Mouse (Mus musculus): ENCODE measurements around the gene Rps27l.

Gene Rps27l

DNA sequence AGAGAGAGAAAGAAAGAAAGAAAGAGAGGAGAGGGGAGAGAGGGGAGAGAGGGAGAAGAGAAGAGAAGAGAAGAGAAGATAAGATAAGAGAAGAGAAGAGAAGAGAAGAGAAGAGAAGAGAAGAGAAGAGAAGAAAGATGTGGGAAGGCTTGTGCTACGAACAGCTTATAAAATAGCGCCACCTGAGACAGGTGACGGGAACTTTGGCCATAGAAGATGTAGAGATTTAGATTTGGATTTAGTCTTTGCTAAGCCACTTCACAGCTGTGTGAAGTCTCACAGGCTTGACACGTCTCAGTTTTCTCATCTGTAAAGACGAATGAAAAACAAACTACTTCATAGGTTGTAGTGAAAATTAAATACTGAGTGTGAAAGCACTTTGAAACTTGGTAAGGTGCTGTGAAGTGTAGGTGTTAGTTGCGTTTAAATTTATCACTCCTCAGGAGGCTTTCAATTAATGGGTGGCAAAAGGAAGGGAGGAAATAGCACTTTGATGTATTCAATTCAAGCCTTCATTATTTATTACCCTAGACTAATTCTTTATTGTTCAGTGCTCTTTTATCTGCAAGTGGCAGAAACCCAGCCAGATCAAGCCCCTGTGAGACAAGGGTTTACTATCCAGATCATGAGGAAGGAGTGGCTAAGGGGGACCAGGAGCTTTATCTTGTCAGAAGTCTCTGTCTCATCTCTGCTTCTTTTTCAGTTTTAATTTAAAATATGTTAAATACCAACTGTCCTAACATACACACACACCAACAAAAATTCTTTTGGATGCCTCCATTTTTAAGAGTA lies 25.2 kb upstream of the Rps27l start:
- no peak for DNase-seq (ENCODE audit: low spot score)

DNA sequence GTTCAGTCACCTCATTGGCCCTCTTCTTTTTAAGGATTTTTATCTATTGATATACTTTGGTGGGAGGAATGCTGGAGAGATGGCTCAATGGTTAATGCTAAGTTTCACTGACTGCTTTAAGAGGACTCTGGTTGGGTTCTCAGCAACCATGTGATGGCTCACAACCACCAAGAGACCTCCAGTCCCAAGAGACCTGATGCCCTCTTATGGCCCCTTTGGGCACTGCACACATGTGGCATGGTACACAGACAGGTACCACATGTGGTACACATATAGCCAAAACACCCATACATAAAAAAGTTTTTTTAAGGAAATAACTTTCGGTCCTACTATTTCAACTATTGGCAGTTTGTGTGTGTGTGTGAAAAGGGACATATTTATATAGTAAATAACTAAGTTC lies 23.8 kb upstream of the Rps27l start:
- DNase-seq (ENCODE audit: low spot score): no peak

DNA sequence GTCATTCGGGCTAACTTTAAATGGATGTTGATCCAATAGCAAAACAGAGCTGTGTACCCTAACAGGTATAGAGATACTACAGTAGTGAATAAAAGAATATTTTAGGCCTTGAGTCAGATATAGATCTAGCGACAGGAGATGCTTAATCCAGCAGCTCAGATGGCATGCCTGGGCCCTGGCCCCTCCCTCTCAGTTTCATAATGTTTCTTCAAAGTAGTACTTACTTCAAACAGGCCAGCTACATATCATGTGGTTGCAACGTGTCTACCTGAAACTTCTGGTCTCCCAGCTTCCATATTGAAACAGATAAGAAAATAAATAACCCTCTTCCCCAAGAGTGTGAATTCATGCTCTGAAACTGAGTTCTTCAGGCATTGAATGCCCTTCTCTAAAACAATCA lies 20.0 kb upstream of the Rps27l start:
- no peak for DNase-seq (ENCODE audit: low spot score)

DNA sequence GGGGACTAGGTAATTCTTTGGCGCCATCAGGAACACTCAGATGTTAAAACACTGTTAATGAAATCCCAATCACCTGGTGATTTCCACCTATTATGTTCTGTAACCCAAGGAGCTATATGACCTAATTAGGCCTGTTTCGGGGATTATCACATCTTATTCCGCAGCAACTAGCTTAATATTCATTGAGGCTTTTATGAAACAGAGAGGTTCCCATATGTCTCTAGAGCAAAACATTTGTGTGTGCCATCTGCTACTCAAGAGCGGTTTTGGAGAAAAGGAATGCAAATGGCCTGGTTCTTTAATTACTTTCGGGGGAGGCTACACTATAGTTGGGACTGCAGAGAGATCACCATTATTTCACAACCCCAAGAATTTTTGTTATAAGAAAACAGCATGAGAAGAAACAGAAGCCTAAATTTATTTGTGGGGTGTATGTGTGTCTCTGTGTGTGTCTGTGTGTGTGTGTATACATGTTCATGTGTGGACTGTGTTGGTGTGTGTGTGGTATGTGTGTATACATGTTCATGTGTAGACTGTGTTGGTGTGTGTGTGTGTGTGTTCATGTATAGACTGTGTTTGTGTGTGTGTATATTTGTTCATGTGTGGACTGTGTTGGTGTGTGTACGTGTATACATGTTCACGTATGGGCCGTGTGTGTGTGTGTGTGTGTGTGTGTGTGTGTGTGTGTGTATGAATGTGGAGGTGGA lies 18.0 kb upstream of the Rps27l start:
- no peak for DNase-seq (ENCODE audit: low spot score)

DNA sequence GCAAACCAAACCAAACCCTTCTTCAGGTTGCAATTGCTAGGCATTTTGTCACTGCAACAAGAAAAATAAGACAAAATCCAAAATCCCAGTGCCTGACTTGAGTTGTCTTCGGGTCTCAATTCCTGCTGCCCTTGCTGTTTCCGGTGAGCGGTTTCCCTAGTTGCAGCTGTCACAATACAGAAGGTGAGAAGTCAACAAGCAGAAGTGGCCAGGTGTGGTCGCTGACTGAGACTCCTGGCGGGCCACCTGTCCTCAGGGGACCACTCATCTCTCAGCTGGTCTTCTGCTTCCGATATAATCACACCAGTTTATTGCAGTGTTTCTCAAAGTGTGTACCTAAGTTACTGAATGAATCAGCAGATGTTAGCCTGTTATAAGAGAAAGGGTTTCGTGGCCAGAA lies 15.5 kb upstream of the Rps27l start:
- DNase-seq (ENCODE audit: low spot score): no peak

DNA sequence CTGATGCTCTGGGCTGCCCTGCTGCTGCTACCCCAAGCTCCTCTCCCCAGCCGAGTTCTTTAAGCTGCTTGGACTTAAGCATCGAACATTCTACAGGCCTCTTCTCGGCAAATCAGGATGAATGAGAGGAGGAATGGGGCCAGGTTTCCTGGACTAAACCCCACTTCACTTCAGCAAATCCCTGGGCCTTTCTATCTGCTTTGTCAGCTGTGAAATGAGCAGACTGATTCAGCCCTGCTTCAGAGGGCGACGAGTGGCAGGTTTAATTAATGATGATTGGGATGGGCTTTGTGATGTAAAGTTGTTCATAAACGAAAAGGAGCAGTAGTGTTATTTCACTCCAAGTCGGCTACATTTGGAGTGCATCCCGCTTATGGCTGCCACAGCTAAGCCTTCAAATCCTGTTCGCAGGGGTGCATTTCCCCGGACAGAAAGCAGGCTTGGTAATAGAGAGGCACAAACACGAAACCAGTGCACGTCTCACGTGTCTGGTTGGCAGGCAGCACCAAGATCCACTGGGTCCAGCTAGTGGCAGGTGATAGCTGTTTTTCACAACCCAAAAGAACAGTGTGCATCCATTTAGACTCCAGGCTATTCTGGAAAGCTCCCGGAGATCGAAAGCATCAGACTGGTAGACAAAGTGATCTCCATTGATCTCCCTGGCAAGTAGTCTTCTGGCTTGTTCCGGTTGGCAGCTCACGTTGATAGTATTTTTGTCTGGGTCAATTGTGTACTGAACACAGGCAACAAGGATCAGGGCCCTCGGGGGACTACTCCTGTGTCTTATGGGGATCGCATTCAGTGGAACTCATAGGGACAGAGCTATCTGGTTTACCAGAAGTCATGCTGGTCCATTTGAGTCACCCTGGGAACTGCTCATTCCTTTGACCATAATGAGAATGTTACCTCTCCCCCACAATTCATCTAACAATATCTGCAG lies 11.7 kb upstream of the Rps27l start:
- DNase-seq (ENCODE audit: low spot score): no peak

DNA sequence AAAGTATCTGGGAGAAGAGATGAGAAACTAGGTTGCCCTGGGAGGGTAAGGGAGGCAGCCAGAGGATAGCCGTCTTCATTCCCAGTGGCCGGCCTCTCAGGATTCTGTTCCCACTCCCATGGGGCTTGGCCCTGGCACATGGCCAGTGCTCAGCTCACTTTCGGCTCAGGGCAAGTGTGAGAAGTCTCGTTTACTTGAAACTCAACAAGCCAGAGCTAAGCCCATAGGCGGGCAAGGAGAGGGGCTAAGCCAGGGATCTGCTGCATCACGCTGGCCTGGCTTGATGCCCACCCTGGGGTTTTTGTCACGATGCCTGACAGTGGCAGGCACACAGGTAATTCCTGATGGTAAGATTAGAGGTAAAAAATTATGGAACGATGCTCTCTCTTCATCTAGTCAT lies 8.4 kb upstream of the Rps27l start:
- DNase-seq (ENCODE audit: low spot score): no peak

DNA sequence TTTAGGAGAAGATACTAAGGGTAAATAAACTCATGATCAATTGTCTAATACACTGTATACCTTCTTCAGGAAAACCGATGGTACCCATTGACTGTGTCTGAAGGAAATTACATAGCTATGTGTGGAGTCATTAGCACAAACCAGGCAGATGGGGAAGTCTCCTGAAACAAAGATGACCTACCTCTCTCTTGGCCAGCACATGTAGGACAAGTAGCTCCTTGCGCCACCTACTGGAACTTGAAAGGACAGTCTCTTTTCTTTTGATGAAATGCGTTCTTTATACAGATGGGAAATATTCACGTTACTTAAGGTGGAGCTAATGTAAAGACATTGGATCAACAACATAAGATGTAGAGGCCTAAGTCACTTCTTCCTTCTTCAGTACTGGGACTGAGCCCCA lies 7.0 kb upstream of the Rps27l start:
- no peak for DNase-seq (ENCODE audit: low spot score)

DNA sequence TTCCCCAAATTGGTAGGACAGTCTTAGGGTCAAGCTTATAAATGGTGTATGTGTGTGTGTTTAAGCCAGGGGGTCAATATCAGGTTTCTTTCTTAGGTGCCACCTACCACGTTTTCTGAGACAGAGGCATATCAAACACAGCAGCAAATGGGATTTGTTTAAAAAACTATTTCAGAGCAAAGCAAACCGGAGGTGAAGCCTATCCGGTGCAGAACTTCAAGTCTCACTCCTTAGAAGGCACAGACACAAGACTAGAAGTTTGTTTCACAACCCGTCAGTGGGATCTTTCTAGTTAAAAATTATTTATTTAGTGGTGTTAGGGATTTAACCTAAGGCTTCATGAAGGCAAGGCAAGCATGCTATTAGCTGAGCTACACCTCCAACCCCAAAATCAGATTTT lies 725 bp upstream of the Rps27l start:
- no peak for DNase-seq (ENCODE audit: low spot score)

DNA sequence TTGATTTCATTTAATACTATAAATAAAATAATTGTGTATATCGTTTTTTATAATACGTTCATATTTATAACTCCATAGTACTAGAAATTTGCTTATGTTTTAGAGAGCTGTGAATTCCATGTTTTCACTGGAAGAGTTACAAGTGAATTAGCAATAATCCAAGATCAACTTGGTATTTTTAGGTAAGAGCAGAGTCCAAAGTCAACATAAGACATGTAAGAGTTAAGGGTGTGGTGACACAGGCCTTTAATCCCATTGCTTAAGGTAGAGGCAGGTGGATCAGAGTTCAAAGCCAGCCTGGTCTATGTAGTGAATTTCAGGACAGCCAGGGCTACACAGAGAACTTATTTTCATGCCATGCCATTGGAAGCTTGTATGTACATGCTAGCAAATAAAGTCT lies 2.6 kb downstream of the Rps27l start:
- DNase-seq (ENCODE audit: low spot score): no peak

DNA sequence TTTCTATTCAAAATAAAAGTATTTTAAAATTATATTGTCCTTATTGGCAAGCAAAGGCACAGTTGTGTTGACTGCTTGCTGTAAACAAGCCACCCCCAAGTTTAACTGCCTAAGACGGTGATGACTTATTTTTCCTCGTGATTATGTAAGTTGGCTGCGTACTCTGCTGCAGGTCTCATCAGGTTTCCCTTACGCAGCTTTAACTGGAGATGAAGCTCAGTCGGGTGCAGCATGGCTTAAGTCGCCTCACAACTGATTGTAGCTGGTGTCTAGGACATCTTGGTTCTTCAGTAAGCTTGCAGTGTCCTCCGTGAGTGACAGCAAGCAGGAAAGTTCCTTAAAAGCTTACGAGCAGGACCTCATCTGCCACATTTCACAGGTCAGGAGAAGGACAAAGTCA lies 6.4 kb downstream of the Rps27l start:
- DNase-seq (ENCODE audit: low spot score): no peak

DNA sequence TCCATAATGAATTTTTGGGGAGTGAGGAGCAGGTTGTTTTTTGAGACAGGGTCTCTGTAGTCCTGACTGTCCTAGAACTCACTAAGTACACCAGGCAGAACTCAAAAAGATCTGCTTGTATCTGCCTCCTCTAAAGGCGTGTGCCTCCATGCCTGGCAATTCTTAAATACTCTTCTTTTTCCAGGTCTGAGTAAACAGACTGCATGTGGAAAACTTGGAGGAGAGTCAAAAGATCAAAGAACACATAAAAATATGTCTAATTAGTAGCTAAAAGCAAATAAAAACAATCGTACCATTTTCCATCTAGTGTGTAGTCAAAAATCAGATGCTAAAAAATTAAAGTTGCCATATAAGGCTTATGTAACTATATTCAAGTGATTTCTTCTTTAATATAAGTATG lies 7.0 kb downstream of the Rps27l start:
- DNase-seq (ENCODE audit: low spot score): no peak

DNA sequence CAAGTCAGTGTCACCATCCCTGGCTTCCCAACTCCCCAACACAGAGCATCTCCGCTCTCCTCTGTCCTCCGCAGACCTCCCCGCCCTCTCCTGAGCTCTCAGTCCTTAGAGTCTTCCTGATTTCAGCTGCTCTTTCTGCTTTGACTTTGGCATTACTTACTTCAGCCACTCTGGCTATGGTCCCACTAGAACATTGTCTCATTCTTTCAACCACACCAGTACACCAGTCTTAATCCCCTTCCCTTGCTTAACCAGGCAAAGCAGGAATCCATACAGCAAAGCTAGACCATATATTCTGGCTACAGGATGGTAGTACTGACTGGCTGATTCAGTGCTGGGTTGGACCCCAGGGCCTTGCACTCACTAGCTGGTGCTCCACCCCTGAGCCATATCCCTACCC lies 11.6 kb downstream of the Rps27l start:
- DNase-seq (ENCODE audit: low spot score): no peak

DNA sequence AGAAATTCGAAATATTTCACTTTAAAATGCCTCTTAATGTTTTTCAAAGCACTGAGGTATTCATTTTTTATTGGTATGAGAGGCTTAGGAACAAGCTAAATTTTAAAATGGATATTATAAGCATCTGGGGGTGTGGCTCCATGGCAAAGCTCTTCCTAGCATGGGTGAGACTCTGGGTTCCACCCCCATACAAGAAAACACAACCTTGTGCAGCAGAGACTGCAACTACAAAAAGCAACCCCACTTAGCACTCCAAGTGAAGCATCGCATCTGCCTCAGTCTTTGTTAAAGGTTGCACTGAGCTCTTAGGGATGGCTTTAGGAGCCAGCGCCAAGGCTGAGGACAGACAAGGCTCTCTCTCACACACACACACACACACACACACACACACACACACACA lies 15.6 kb downstream of the Rps27l start:
- DNase-seq (ENCODE audit: low spot score): no peak

DNA sequence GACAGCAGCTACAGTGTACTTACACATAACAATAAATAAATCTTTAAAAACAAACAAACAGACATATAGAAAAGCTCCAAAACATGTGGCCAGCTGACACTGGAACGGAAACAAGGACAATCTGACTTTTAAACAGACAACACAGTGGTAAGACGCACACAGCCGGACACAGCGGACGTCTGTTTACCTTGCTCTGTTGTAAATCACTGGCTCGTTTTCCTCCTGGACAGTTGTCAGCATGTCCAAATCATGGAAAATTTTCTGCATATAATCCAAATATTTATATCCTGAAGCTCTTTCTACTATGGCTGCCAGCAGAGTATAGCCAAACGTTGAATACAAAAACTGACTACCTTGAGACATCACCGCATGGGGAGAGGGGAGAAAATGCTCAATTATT lies 21.6 kb downstream of the Rps27l start:
- no peak for DNase-seq (ENCODE audit: low spot score)

DNA sequence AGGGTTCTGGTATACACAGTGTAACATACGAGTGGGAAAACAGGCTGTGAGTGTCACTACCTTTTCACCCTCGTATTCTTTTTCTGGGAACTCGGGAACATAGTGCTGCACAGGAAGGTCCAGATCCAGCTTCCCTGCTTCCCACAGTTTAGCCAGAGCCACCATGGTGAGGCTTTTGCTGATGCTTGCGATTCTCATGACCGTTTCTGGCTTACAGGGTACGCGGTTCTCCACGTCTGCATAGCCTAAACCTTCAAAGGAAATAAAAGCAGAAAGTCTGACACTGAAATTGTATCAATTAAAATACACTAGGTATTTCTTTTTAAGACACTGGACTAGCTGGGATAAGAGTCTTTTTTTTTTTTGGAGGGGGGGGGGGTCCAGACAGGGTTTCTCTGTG lies 25.2 kb downstream of the Rps27l start:
- no peak for DNase-seq (ENCODE audit: low spot score)

DNA sequence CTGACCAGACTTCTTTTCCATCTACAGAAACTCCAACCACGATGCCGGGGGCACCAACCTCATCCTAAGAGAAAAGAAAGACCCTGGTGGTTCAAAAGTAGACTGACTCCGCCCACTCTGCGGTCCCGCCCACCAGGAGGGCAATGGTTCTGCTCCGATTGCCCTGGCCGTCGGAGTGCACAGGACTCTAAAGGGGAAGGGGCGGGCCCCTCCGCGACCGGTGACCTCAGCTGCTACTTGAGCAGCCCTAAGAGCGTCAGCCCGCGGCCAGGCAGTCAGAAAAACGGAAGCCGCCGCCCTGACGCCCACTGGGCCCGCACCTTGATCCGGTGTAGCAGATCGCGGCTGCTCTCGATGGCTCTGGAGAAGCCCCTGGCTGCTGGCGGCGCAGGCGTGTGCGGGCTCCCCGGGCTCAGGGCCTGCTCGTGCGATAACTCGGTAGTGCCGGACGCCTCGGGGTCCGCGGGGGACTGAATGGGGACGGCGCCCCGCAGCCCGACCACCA lies 28.9 kb downstream of the Rps27l start:
- peak; percentile 58 for DNase-seq (ENCODE audit: low spot score)

DNA sequence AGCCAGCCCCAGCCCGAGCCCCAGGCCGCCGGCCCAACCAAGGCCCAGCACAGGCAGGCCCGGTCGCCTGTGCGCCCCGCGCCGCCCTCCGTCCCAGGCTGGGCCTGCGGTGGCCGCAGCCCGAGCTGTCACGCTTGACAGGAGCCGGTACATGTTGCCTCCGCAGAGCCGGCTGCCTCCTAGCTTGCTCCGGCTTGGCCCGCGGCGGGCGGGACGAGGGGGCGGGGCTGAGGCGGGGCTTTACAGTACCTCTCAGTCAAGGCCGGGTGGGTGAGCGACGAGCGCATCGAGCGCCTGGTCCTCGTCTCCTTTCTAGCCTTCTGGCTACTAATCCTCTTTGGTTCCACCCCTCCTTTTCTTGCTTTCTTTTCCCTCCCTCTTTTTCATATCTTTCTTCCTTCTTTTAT lies 29.4 kb downstream of the Rps27l start, which contains the start of gene Lactb:
Lactb (minus strand) TSS at position 246 of the 407 bp plus-strand sequence.
- DNase-seq (ENCODE audit: low spot score): peak; percentile 89

DNA sequence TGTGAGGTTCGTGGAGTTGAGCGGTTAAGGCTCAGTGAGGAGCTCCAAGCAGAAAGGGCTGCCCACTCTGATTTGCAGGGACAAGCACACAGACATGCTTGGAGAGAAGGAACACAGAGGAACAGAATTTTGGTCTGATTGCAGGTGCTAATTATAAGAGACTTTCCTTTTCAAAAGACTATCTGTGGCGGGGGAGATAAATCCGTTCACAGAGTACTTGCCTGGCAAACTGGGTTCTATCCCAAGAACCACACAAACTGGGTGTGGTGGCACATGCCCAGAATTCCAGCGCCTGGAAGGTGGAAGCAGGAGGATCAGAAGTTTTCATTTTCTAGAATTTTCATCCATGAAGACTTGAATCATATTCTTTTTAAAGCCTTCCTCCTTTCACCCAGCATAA lies 31.2 kb downstream of the Rps27l start:
- no peak for DNase-seq (ENCODE audit: low spot score)

DNA sequence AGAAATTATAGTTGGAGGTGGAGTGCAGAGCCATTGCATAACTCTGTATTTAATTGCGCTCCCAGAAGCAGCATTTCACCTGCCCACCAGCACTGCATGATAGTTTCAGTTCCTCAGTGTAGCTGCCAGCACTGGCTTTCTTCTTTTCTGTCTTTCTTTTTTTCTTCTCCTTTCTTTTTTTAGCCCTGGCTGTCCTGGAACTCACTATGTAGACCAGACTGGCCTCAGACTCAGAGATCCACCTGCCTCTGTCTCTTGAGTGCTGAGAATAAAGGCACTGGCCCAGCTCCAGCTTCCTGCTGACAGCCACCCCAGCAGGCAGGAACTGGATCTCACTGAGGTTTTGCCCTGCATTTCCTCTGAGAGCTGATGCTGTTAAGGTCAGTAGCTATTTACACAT lies 32.1 kb downstream of the Rps27l start:
- no peak for DNase-seq (ENCODE audit: low spot score)

DNA sequence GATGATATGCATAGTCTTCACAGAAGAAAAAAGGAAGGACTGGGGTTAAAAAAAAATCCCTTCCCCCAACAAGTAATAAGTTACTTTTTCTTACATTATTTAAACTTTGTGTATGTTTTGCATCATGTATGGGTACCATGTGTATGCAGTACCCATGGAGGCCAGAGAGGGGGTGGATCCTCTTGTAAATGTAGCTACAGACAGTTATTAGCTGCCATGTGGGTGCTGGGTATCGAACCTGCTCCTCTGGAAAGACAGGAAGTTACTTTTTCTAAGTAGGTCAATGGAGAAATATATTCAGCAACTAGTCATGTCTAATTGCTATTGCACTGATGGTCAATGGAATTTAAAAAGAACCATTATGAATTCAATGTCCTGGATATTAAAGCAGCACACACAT lies 32.6 kb downstream of the Rps27l start:
- DNase-seq (ENCODE audit: low spot score): no peak

DNA sequence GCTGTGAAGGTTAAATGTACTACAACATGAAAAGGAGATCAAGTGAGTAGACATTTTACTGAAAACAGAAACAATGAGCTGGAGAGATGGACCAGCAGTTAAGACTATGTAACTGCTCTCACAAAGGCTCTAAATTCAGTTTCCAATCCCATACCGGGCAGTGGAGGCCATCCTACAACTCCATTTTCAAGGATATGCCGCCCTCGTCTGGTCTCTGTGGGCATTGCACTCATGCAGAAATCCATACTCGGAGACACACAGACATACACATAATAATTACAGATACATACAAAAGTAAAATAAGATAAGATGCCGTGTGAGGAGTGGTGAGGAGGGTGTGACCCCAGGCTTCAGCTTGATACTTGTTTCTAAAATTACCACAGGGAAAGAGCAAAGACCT lies 34.6 kb downstream of the Rps27l start:
- DNase-seq (ENCODE audit: low spot score): no peak

Measured in ovary, adult 18-20 months (tissue).